Mouse (Mus musculus) hindbrain, embryonic 13.5 days (tissue): Measurements from ENCODE around the gene Tenm1. TPM values are rescaled to one million over a fixed set of nuclear protein-coding genes. Genes with fewer than 3 reads are reported as not detected.
A peak's percentile ranks its signal among the peaks of the same experiment; 100 is the strongest.

Experiments
- ATAC-seq: fragments of 200-750 bp; cut with Nextera tagmentation; 2 replicates; pipeline ENCODE4 v1.8.0; 2017; ENCODE audit warnings: moderate TSS enrichment; ENCODE audit not compliant: low FRiP score
- H3K27ac ChIP-seq: fragments of 300-500 bp; sonication (generic); 2 replicates; pipeline ENCODE4 v1.5.1; 2015; ENCODE audit warnings: inconsistent platforms, mild to moderate bottlenecking, moderate library complexity
- H3K27me3 ChIP-seq: fragments of 300-500 bp; sonication (generic); 2 replicates; pipeline ENCODE4 v1.6.1; 2015; ENCODE audit warnings: mild to moderate bottlenecking, inconsistent platforms
- H3K36me3 ChIP-seq: fragments of 300-500 bp; sonication (generic); 2 replicates; pipeline ENCODE4 v1.6.1; 2015; ENCODE audit warnings: mild to moderate bottlenecking, inconsistent platforms
- H3K4me1 ChIP-seq: fragments of 300-500 bp; sonication (generic); replicated peaks from 2 replicates; pipeline ENCODE4 v1.6.1; 2015; ENCODE audit warnings: inconsistent platforms
- H3K4me2 ChIP-seq: fragments of 300-500 bp; sonication (generic); 2 replicates; pipeline ENCODE4 v1.6.1; 2015; ENCODE audit warnings: inconsistent platforms, mild to moderate bottlenecking, moderate library complexity
- H3K4me3 ChIP-seq: fragments of 300-500 bp; sonication (generic); 2 replicates; pipeline ENCODE4 v1.5.1; 2015; ENCODE audit warnings: mild to moderate bottlenecking, inconsistent platforms
- H3K9ac ChIP-seq: fragments of 300-500 bp; sonication (generic); 2 replicates; pipeline ENCODE4 v1.6.1; 2015; ENCODE audit warnings: mild to moderate bottlenecking, inconsistent platforms
- H3K9me3 ChIP-seq: fragments of 300-500 bp; sonication (generic); 2 replicates; pipeline ENCODE4 v1.6.1; 2016; ENCODE audit warnings: inconsistent platforms
- WGBS: fragments of 180-500 bp; shearing (Covaris S2); methylation state at CpG from one replicate; pipeline ENCODE4 v1.1.7; 2015; 5-methylcytosine and 5-hydroxymethylcytosine counted together
- polyA plus RNA-seq: library from polyadenylated mRNA; unstranded; fragments of >200 nt; fragmentation: Nextera tagmentation; extraction: Ambion mirVana; gene quantifications from 2 replicates; pipeline ENCODE4 v1.2.1, GENCODE M21; 2015

Gene Tenm1
- polyA plus RNA-seq, 1 experiment from 2014 or later: 19.0 TPM

- Histone ChIP-seq H3K9me3 (no peaks in the 10 kb centered on the region), H3K4me1 (no peaks in the 10 kb centered on the region), H3K27ac (no peak overlapping the region), H3K4me2 (no peak overlapping the region), H3K27me3 (no peaks in the 10 kb centered on the region), H3K36me3 (no peaks in the 10 kb centered on the region), H3K4me3 (no peak overlapping the region), H3K9ac (no peak overlapping the region)
- ATAC-seq: no peak
- 59% methylated on average over 3 of the region's 3 CpGs for WGBS
Observed at GRCm38 (mm10) chrX:42700291-42700690, 728.6 kb downstream of the Tenm1 start.

GRCm38 (mm10) chrX:42647131-42647530 lies 781.8 kb downstream of the Tenm1 start:
- Histone ChIP-seq H3K36me3 (no peaks in the 10 kb centered on the region), H3K27me3 (no peaks in the 10 kb centered on the region), H3K9me3 (no peaks in the 10 kb centered on the region), H3K4me1 (no peaks in the 10 kb centered on the region), H3K9ac (no peak overlapping the region), H3K4me2 (no peak overlapping the region), H3K4me3 (no peak overlapping the region), H3K27ac (no peak overlapping the region)
- no peak for ATAC-seq
- 52% methylated on average over 3 of the region's 3 CpGs for WGBS

DNA sequence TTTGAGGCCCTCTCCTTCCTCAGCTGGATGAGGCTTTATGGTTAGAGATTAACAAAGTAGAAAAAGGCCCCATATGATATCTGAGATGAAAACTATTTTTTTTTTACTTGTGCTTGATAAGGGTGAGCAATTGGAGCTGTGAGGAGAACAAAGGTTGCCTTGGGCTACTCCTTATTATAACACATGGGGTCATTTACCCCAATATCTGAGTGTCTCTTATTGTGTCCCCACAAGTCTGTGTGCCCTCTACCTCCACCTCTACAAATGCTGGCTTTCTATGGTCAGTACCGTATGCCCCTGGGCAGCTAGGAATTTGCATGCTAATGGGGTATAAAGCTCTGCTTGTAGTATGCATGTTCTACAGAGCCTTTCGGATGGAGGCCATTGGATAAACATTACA lies 848.4 kb downstream of the Tenm1 start:
- Histone ChIP-seq H3K9ac (no peak overlapping the region), H3K27ac (no peak overlapping the region), H3K4me1 (0 out of 2 replicates have a peak, but pooled peaks cover 7% of the 10 kb centered on the region), H3K4me3 (no peak overlapping the region), H3K27me3 (no peaks in the 10 kb centered on the region), H3K9me3 (no peaks in the 10 kb centered on the region), H3K4me2 (no peak overlapping the region), H3K36me3 (no peaks in the 10 kb centered on the region)
- ATAC-seq: no peak
- WGBS: 44% methylated on average over 2 of the region's 2 CpGs

DNA sequence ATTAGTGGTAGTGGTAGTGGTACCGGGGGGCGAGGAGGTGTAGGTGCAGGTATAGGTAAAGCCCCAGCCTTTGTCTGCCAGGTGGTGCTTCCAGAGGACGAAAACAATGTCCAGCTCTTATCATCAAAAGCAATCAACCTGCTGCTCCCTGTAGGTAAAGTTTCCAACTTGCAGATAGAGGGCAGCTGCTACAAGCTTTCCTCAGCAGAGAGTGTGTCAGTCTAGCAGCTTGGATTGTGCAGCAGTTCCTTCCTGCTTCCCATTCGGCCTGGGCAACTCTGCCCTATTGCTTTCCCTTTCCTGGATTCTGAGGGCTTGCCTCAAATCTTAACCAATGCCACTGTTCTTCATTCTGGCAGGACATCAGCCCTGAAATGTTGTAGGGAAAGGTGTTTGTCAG lies 870.2 kb downstream of the Tenm1 start:
- H3K27ac ChIP-seq: no peak overlapping the region
- H3K4me3 ChIP-seq: no peak overlapping the region
- no peaks in the 10 kb centered on the region for H3K36me3 ChIP-seq
- no peak overlapping the region for H3K9ac ChIP-seq
- no peak overlapping the region for H3K4me2 ChIP-seq
- no peaks in the 10 kb centered on the region for H3K27me3 ChIP-seq
- no peaks in the 10 kb centered on the region for H3K9me3 ChIP-seq
- H3K4me1 ChIP-seq: no peaks in the 10 kb centered on the region
- no peak for ATAC-seq
- 71% methylated on average over 4 of the region's 4 CpGs for WGBS

DNA sequence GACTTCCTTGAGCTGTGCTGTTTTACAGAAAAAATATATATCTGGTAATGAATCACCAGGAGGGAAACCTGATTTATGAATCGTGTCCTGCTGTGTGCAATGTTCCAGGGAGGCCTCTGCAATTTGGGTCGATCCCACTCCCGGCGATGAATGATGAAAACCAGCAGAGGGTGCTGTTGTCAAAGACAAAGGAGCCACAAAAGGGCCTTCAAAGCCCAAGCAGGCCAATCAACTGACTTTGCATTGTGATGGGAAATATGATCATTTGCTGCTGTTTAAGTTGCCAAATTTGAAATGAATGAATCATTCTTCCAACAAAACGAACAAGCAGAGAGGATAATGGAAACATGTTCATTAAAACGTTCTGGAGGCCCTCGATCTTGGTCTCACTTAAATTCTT lies 871.6 kb downstream of the Tenm1 start:
- Histone ChIP-seq H3K9me3 (no peaks in the 10 kb centered on the region), H3K4me2 (no peak overlapping the region), H3K27me3 (no peaks in the 10 kb centered on the region), H3K4me3 (no peak overlapping the region), H3K27ac (no peak overlapping the region), H3K4me1 (no peaks in the 10 kb centered on the region), H3K36me3 (no peaks in the 10 kb centered on the region), H3K9ac (no peak overlapping the region)
- WGBS: 24% methylated on average over 7 of the region's 7 CpGs
- no peak for ATAC-seq

- Histone ChIP-seq H3K4me3 (no peak overlapping the region), H3K27ac (no peak overlapping the region), H3K9me3 (no peaks in the 10 kb centered on the region), H3K9ac (no peak overlapping the region), H3K4me2 (no peak overlapping the region), H3K27me3 (no peaks in the 10 kb centered on the region), H3K4me1 (no peaks in the 10 kb centered on the region), H3K36me3 (no peaks in the 10 kb centered on the region)
- ATAC-seq: no peak
- WGBS: 64% methylated on average over 4 of the region's 4 CpGs
Observed at GRCm38 (mm10) chrX:42548513-42548912, 880.4 kb downstream of the Tenm1 start.

DNA sequence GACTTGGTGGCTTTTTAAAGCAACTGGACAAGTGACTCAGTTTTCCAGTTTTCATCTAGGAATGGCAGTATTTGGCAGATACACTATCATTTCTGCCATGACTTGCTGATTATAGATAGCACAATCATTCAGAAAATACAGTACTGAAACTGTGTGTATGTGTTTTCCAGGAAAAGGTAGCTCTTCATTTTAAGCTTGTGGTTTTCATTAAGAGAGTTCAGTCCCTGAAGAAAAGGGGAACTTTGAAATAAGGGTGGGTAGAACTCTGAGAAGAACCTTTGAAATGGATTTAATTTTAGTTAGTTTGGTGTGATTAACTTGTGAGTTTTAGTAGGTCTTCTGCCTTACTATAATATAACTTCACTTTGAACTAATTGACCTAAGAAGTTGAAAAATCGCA lies 883.9 kb downstream of the Tenm1 start:
- Histone ChIP-seq H3K4me3 (no peak overlapping the region), H3K9ac (no peak overlapping the region), H3K4me1 (no peaks in the 10 kb centered on the region), H3K27ac (no peak overlapping the region), H3K4me2 (no peak overlapping the region), H3K27me3 (no peaks in the 10 kb centered on the region), H3K9me3 (no peaks in the 10 kb centered on the region), H3K36me3 (no peaks in the 10 kb centered on the region)
- ATAC-seq: no peak
- 100% methylated on average over 1 of the region's 1 CpGs for WGBS

DNA sequence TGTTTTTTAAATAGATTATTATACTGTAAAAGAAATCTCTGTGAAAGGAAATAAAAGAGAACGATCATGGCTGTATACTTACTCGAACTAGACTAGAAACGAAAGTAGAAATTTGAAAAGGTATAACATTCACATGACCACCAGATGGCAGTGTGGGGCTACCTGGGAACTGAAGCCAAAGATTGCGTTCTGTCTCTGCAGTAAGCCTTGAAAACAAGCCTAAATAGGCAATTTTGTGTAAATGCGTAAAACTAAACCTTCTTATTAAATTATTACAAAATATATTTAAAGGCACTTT lies 888.2 kb downstream of the Tenm1 start:
- 0 out of 2 replicates have a peak, but pooled peaks have one; percentile 17 for ATAC-seq
- Histone ChIP-seq H3K9ac (no peak overlapping the region), H3K36me3 (no peaks in the 10 kb centered on the region), H3K9me3 (no peaks in the 10 kb centered on the region), H3K4me2 (peak overlapping the region; percentile 25; the same call in 1 of the 2 replicates), H3K4me3 (no peak overlapping the region), H3K27ac (no peak overlapping the region), H3K4me1 (no peaks in the 10 kb centered on the region), H3K27me3 (no peaks in the 10 kb centered on the region)
- 36% methylated on average over 5 of the region's 5 CpGs for WGBS

DNA sequence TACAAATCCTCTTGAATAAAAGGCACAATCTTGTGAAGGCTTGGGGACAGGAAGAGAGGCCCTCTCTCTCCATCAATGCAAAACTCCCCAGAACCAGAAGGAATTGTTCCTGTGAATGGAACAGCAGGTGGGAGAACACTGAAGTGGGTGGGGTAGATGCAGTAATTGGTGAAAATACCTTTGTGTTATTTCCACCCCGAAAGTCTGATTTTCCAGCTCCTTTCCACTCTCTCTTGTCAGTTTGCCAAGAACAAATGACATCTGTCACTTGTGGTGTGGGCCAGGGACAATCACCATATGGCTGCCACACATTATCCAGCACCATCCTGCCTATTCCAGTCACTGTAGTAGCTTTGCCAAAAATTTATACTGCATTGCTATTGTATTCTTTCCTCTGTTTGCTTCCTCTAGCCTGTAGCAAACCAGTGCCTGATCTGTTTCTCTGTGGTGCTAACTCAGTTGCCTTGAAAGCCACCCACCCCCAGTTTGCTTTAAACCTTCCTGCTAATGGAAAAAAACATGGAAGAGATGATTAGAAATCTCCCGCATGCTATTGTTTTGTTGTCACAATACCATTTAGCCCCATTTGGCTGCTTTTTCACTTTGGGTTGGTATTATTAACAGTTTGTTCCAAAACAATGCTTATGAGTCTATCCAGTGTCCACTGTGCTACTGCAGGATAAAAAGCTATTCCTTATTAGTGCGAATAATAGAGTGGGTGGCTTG lies 888.7 kb downstream of the Tenm1 start:
- WGBS: 31% methylated on average over 3 of the region's 3 CpGs
- H3K4me3 ChIP-seq: no peak overlapping the region
- H3K27me3 ChIP-seq: no peaks in the 10 kb centered on the region
- peak overlapping the region; percentile 25; the same call in 1 of the 2 replicates for H3K4me2 ChIP-seq
- peak; percentile 66; the same call in 1 of the 2 replicates for ATAC-seq
- H3K36me3 ChIP-seq: no peaks in the 10 kb centered on the region
- H3K27ac ChIP-seq: no peak overlapping the region
- no peaks in the 10 kb centered on the region for H3K9me3 ChIP-seq
- H3K4me1 ChIP-seq: no peaks in the 10 kb centered on the region
- no peak overlapping the region for H3K9ac ChIP-seq

GRCm38 (mm10) chrX:42530703-42531102 lies 898.2 kb downstream of the Tenm1 start:
- WGBS: 48% methylated on average over 4 of the region's 4 CpGs
- Histone ChIP-seq H3K27ac (no peak overlapping the region), H3K4me2 (no peak overlapping the region), H3K9me3 (no peaks in the 10 kb centered on the region), H3K9ac (no peak overlapping the region), H3K4me3 (no peak overlapping the region), H3K36me3 (no peaks in the 10 kb centered on the region), H3K27me3 (no peaks in the 10 kb centered on the region), H3K4me1 (no peaks in the 10 kb centered on the region)
- ATAC-seq: no peak

DNA sequence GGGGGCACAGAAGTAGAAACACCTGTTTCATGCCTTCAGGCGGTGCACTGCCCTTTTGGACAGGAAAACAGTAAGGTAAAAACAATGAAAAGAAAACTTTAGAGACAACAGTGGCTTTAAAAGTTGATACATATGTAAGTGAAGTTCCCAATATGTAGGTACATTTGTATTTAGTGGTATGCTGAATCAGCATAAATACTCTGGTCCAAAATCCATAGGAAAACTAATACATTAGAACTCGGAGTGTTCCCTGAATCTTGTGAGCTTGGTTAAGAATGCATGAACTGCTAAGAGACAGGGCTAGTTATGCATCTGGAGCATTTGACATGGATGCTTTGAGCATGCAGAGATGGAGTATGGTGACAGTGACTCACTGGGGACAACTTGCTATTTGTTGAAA lies 906.1 kb downstream of the Tenm1 start:
- WGBS: 81% methylated on average over 2 of the region's 2 CpGs
- Histone ChIP-seq H3K27me3 (no peaks in the 10 kb centered on the region), H3K4me3 (no peak overlapping the region), H3K4me1 (no peaks in the 10 kb centered on the region), H3K27ac (no peak overlapping the region), H3K4me2 (no peak overlapping the region), H3K9me3 (no peaks in the 10 kb centered on the region), H3K9ac (no peak overlapping the region), H3K36me3 (no peaks in the 10 kb centered on the region)
- ATAC-seq: no peak

DNA sequence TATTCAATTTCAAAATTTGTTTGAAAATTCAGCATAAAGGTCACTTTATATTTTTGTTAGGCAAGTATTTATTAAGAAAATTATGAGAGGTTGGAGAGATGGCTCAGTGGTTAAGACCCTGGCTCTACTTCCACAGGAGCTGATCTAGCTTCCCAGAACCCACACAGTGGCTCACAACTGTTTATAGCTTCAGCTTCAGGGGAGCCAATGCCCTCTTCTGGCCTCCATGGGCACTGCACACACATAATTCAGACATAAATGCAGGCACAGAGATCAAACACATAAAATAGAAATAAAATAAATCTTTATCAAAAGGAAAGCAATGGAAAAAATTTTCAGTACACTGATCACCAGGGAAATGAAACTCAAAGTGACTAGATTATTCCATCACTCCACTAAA lies 916.4 kb downstream of the Tenm1 start:
- no peak for ATAC-seq
- no peak overlapping the region for H3K4me2 ChIP-seq
- no peak overlapping the region for H3K9ac ChIP-seq

GRCm38 (mm10) chrX:42511105-42511504 lies 917.8 kb downstream of the Tenm1 start:
- Histone ChIP-seq H3K9ac (no peak overlapping the region), H3K27ac (no peak overlapping the region), H3K27me3 (no peaks in the 10 kb centered on the region), H3K4me1 (no peaks in the 10 kb centered on the region), H3K36me3 (no peaks in the 10 kb centered on the region), H3K4me2 (no peak overlapping the region), H3K4me3 (no peak overlapping the region), H3K9me3 (no peaks in the 10 kb centered on the region)
- ATAC-seq: no peak
- 90% methylated on average over 2 of the region's 2 CpGs for WGBS

More for the DNA sequence above, 916.4 kb downstream of the Tenm1 start:
- Histone ChIP-seq H3K4me1 (no peaks in the 10 kb centered on the region), H3K4me3 (no peak overlapping the region), H3K27ac (no peak overlapping the region), H3K9me3 (no peaks in the 10 kb centered on the region), H3K27me3 (no peaks in the 10 kb centered on the region), H3K36me3 (no peaks in the 10 kb centered on the region)
